Mouse (Mus musculus): ENCODE measurements around the gene Kcnk13. TPM values are rescaled to one million over a fixed set of nuclear protein-coding genes. Genes with fewer than 3 reads are reported as not detected.

The Kcnk13 gene
- polyA plus RNA-seq, 1 experiment = 9.2 TPM

- TF ChIP-seq CTCF (IDR thresholded peaks at IDR 0.05; ENCODE audit: borderline replicate concordance, insufficient read depth, low read depth, low read length) (no peak), POLR2A (IDR thresholded peaks at IDR 0.05; ENCODE audit: borderline replicate concordance, insufficient read depth, low read length) (no peak)
- DNase-seq = no peak
- Histone ChIP-seq H3K27ac (ENCODE audit: insufficient read depth, low read length) (no peak overlapping the region), H3K27me3 (ENCODE audit: control insufficient read depth, insufficient read depth, low read length) (no peaks in the 10 kb centered on the region), H3K4me3 (replicated peaks; ENCODE audit: insufficient read depth, low read depth, low read length) (no peak overlapping the region), H3K4me1 (ENCODE audit: control insufficient read depth, insufficient read depth, low read length) (no peaks in the 10 kb centered on the region)
- WGBS = 45% methylated on average over 4 of the region's 4 CpGs
These were observed 111.4 kb downstream of the Kcnk13 start for GRCm38 (mm10) chr12:100075715-100076114.

- no peaks in the 10 kb centered on the region for H3K4me1 ChIP-seq (ENCODE audit: control insufficient read depth, insufficient read depth, low read length)
- no peaks in the 10 kb centered on the region for H3K27me3 ChIP-seq (ENCODE audit: control insufficient read depth, insufficient read depth, low read length)
- H3K27ac ChIP-seq (ENCODE audit: insufficient read depth, low read length) = no peak overlapping the region
- TF ChIP-seq CTCF (IDR thresholded peaks at IDR 0.05; ENCODE audit: borderline replicate concordance, insufficient read depth, low read depth, low read length) (no peak), POLR2A (IDR thresholded peaks at IDR 0.05; ENCODE audit: borderline replicate concordance, insufficient read depth, low read length) (no peak)
- WGBS = 62% methylated on average over 8 of the region's 8 CpGs
- DNase-seq = no peak
- H3K4me3 ChIP-seq (replicated peaks; ENCODE audit: insufficient read depth, low read depth, low read length) = no peak overlapping the region
These were observed 115.5 kb downstream of the Kcnk13 start for GRCm38 (mm10) chr12:100079636-100080286.

- TF ChIP-seq CTCF (IDR thresholded peaks at IDR 0.05; ENCODE audit: borderline replicate concordance, insufficient read depth, low read depth, low read length) = no peak
- TF ChIP-seq POLR2A (IDR thresholded peaks at IDR 0.05; ENCODE audit: borderline replicate concordance, insufficient read depth, low read length) = no peak
- Histone ChIP-seq H3K4me3 (replicated peaks; ENCODE audit: insufficient read depth, low read depth, low read length) (no peak overlapping the region), H3K27me3 (ENCODE audit: control insufficient read depth, insufficient read depth, low read length) (no peaks in the 10 kb centered on the region), H3K4me1 (ENCODE audit: control insufficient read depth, insufficient read depth, low read length) (no peaks in the 10 kb centered on the region), H3K27ac (ENCODE audit: insufficient read depth, low read length) (no peak overlapping the region)
- WGBS = 32% methylated on average over 3 of the region's 3 CpGs
- DNase-seq = no peak
These were observed 123.7 kb downstream of the Kcnk13 start for GRCm38 (mm10) chr12:100088026-100088425.

DNA sequence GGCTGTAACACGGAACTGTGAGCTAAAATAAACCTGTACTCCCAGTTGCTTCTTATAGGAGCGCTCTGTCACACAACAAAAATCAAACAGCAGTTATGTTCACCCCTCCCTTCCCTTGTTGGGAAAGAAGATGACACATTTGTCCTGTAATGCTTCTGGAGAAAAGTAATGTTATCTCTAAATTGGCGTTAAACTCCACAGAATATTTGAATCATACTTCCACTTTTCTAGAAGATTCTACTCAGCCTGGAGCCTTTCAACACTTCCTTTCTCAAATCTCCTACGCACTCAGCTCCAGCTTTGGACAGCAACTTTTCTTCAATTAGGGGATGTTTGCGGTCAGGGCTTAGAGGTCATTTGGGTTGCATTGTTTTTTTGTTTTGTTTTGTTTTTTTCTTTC, 125.0 kb downstream of the Kcnk13 start:
- Histone ChIP-seq H3K4me1 (ENCODE audit: control insufficient read depth, insufficient read depth, low read length) (no peaks in the 10 kb centered on the region), H3K27ac (ENCODE audit: insufficient read depth, low read length) (no peak overlapping the region), H3K27me3 (ENCODE audit: control insufficient read depth, insufficient read depth, low read length) (no peaks in the 10 kb centered on the region), H3K4me3 (replicated peaks; ENCODE audit: insufficient read depth, low read depth, low read length) (no peak overlapping the region)
- DNase-seq = no peak
- WGBS = 91% methylated on average over 5 of the region's 5 CpGs
- TF ChIP-seq POLR2A (IDR thresholded peaks at IDR 0.05; ENCODE audit: borderline replicate concordance, insufficient read depth, low read length) (no peak), CTCF (IDR thresholded peaks at IDR 0.05; ENCODE audit: borderline replicate concordance, insufficient read depth, low read depth, low read length) (no peak)

- Histone ChIP-seq H3K4me3 (replicated peaks; ENCODE audit: insufficient read depth, low read depth, low read length) (no peak overlapping the region), H3K4me1 (ENCODE audit: control insufficient read depth, insufficient read depth, low read length) (no peaks in the 10 kb centered on the region), H3K27me3 (ENCODE audit: control insufficient read depth, insufficient read depth, low read length) (no peaks in the 10 kb centered on the region), H3K27ac (ENCODE audit: insufficient read depth, low read length) (no peak overlapping the region)
- WGBS = 85% methylated on average over 4 of the region's 4 CpGs
- DNase-seq = no peak
- TF ChIP-seq CTCF (IDR thresholded peaks at IDR 0.05; ENCODE audit: borderline replicate concordance, insufficient read depth, low read depth, low read length) (no peak), POLR2A (IDR thresholded peaks at IDR 0.05; ENCODE audit: borderline replicate concordance, insufficient read depth, low read length) (no peak)
These were observed 126.5 kb downstream of the Kcnk13 start for GRCm38 (mm10) chr12:100090750-100091149.

DNA sequence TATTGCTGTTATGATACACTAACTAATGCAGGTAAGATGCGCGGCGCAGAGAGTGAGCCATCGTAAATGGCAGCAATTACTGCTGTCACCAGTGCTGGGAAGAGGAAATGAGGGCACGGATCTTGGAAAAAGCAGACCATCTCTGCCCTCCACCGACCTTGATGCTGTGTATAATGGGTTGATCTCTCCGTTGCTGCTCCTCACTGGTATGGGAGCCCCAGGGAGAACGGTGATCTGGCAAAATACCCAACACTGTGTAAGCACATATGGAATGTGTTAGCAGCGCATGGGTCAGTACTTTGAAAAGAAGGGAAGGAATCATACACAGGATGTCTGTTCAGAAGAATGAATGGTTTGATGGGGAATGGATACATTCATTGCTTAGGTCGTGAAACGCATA, 128.7 kb downstream of the Kcnk13 start:
- Histone ChIP-seq H3K4me1 (ENCODE audit: control insufficient read depth, insufficient read depth, low read length) (no peaks in the 10 kb centered on the region), H3K27ac (ENCODE audit: insufficient read depth, low read length) (no peak overlapping the region), H3K27me3 (ENCODE audit: control insufficient read depth, insufficient read depth, low read length) (no peaks in the 10 kb centered on the region), H3K4me3 (replicated peaks; ENCODE audit: insufficient read depth, low read depth, low read length) (no peak overlapping the region)
- WGBS = 82% methylated on average over 11 of the region's 11 CpGs
- no peak for TF ChIP-seq POLR2A (IDR thresholded peaks at IDR 0.05; ENCODE audit: borderline replicate concordance, insufficient read depth, low read length)
- TF ChIP-seq CTCF (IDR thresholded peaks at IDR 0.05; ENCODE audit: borderline replicate concordance, insufficient read depth, low read depth, low read length) = no peak
- no peak for DNase-seq

- 22% methylated on average over 3 of the region's 3 CpGs for WGBS
- Histone ChIP-seq H3K27ac (ENCODE audit: insufficient read depth, low read length) (no peak overlapping the region), H3K4me3 (replicated peaks; ENCODE audit: insufficient read depth, low read depth, low read length) (no peak overlapping the region), H3K27me3 (ENCODE audit: control insufficient read depth, insufficient read depth, low read length) (no peaks in the 10 kb centered on the region), H3K4me1 (ENCODE audit: control insufficient read depth, insufficient read depth, low read length) (0 out of 2 replicates have a peak, but pooled peaks cover 6% of the 10 kb centered on the region)
- TF ChIP-seq POLR2A (IDR thresholded peaks at IDR 0.05; ENCODE audit: borderline replicate concordance, insufficient read depth, low read length) (no peak), CTCF (IDR thresholded peaks at IDR 0.05; ENCODE audit: borderline replicate concordance, insufficient read depth, low read depth, low read length) (no peak)
- no peak for DNase-seq
These were observed 135.8 kb downstream of the Kcnk13 start for GRCm38 (mm10) chr12:100099971-100100706.

DNA sequence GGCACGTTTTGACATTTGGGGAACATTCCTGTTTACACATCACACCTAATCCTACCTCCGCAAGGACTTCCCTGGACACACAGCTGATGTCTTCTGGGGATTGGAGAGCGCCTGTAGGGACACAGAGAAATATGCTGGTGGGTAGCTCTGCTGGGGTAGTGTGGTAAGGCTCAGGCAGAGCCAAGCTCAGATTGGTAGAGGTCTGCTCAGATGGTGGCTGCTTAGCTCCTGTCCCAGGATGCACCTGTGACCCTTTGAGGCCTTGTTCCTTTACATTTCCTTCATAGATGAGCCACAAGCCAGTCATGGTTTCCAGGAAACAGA, 136.4 kb downstream of the Kcnk13 start:
- H3K4me3 ChIP-seq (replicated peaks; ENCODE audit: insufficient read depth, low read depth, low read length) = no peak overlapping the region
- WGBS = 48% methylated on average over 3 of the region's 3 CpGs
- no peak overlapping the region for H3K27ac ChIP-seq (ENCODE audit: insufficient read depth, low read length)
- TF ChIP-seq POLR2A (IDR thresholded peaks at IDR 0.05; ENCODE audit: borderline replicate concordance, insufficient read depth, low read length) = no peak
- no peak for TF ChIP-seq CTCF (IDR thresholded peaks at IDR 0.05; ENCODE audit: borderline replicate concordance, insufficient read depth, low read depth, low read length)
- H3K4me1 ChIP-seq (ENCODE audit: control insufficient read depth, insufficient read depth, low read length) = 0 out of 2 replicates have a peak, but pooled peaks cover 6% of the 10 kb centered on the region
- no peaks in the 10 kb centered on the region for H3K27me3 ChIP-seq (ENCODE audit: control insufficient read depth, insufficient read depth, low read length)
- DNase-seq = no peak
